22 mouse cellular contexts compared by ENCODE assay signal in genomic region chr7:3360678-3361077, GRCm38 (mm10). TPM values are rescaled to one million over a fixed set of nuclear protein-coding genes. Genes with fewer than 3 reads are reported as not detected.
DNase-seq lines count a peak whose midpoint lies in the region; ATAC-seq and TF ChIP-seq lines count a peak whose summit lies in the region.
"Had no signal": no experiment of that assay in that cellular context is flagged by ENCODE, and none has a peak within 500 bp of the region (broad histone marks: within the 10 kb centered on the region; RNA-seq: fewer than 3 reads in every experiment).

No protein-coding gene starts in this region.

- TF ChIP-seq POLR2A in ES-Bruce4 (IDR thresholded peaks at IDR 0.05; ENCODE audit: insufficient read depth, low read length) (no peak), MEL (IDR thresholded peaks at IDR 0.05; ENCODE audit: control insufficient read depth in 1 of 2, insufficient read depth in 1 of 2, low read depth in 1 of 2, low read length in 2 of 2, poor library complexity in 1 of 2) (no peak)

- H3K27ac ChIP-seq in ES-Bruce4 (ENCODE audit: insufficient read depth, low read length) (peak overlapping the region; percentile 66), MEL (ENCODE audit: control insufficient read depth, low read depth, low read length) (no peak overlapping the region)
- no peak overlapping the region for H3K27ac ChIP-seq in limb, embryonic 10.5 days
- H3K27ac ChIP-seq in hindbrain, postnatal 0 days: no peak overlapping the region
- no peak overlapping the region for H3K27ac ChIP-seq in hindbrain, embryonic 11.5 days (ENCODE audit: low read depth, low read length)
- H3K27ac ChIP-seq: embryonic facial prominence, embryonic 10.5 days; embryonic facial prominence, embryonic 12.5 days; forebrain, embryonic 13.5 days had no signal

- DNase-seq in ES-CJ7 (ENCODE audit: low read depth, low spot score) (peak; percentile 55), MEL (ENCODE audit: low read depth, low spot score) (no peak), ZHBTc4 (ENCODE audit: low read depth, low spot score) (peak; percentile 59)
- DNase-seq in kidney, adult 11 months: no peak
- no peak for DNase-seq in limb, embryonic 10.5 days (ENCODE audit: low spot score)
- DNase-seq in hindbrain, postnatal 0 days (ENCODE audit: low spot score): no peak
- DNase-seq in hindbrain, embryonic 11.5 days (ENCODE audit: low spot score): no peak
- DNase-seq: adrenal gland, adult 2 months; adrenal gland, postnatal 10 days; adrenal gland, postnatal 25 days; cerebellum, adult 11-12 months; cerebellum, adult 2 months; cerebellum, adult 9-10 months; cerebellum, postnatal 10 days; cerebellum, postnatal 25 days; forebrain, postnatal 0 days had no signal

- H3K9me3 ChIP-seq in ES-Bruce4 (replicated peaks; ENCODE audit: control insufficient read depth, insufficient read depth, low read length, poor library complexity, severe bottlenecking): no peaks in the 10 kb centered on the region
- H3K9me3 ChIP-seq in MEL (replicated peaks; ENCODE audit: insufficient read depth, low read length): no peaks in the 10 kb centered on the region
- H3K9me3 ChIP-seq in limb, embryonic 10.5 days (replicated peaks): no peaks in the 10 kb centered on the region
- H3K9me3 ChIP-seq in hindbrain, postnatal 0 days (ENCODE audit: low read length): no peaks in the 10 kb centered on the region
- H3K9me3 ChIP-seq in hindbrain, embryonic 11.5 days (ENCODE audit: control insufficient read depth, low read length): no peaks in the 10 kb centered on the region
- H3K9me3 ChIP-seq: embryonic facial prominence, embryonic 10.5 days; embryonic facial prominence, embryonic 12.5 days; forebrain, embryonic 13.5 days; forebrain, embryonic 15.5 days; G1E had no signal

- H3K27me3 ChIP-seq in ES-Bruce4 (ENCODE audit: control insufficient read depth, insufficient read depth, low read length, poor library complexity, severe bottlenecking) (no peaks in the 10 kb centered on the region), MEL (ENCODE audit: control insufficient read depth in 1 of 2, insufficient read depth in 2 of 2, low read length in 2 of 2) (no peaks in the 10 kb centered on the region)
- peaks cover 10% of the 10 kb centered on the region for H3K27me3 ChIP-seq in limb, embryonic 10.5 days (ENCODE audit: low read depth, poor library complexity, severe bottlenecking)
- no peaks in the 10 kb centered on the region for H3K27me3 ChIP-seq in hindbrain, postnatal 0 days (ENCODE audit: insufficient read depth, low read length)
- H3K27me3 ChIP-seq in hindbrain, embryonic 11.5 days (ENCODE audit: control insufficient read depth, insufficient read depth, low read length): no peaks in the 10 kb centered on the region; the same call in 1 of the 2 replicates
- H3K27me3 ChIP-seq: forebrain, embryonic 13.5 days; forebrain, embryonic 15.5 days had no signal

- no peaks in the 10 kb centered on the region for H3K36me3 ChIP-seq in ES-Bruce4 (ENCODE audit: control insufficient read depth, insufficient read depth, low read length, poor library complexity, severe bottlenecking)
- no peaks in the 10 kb centered on the region for H3K36me3 ChIP-seq in MEL (ENCODE audit: control insufficient read depth in 1 of 2, insufficient read depth in 2 of 2, low read length in 2 of 2)
- H3K36me3 ChIP-seq in limb, embryonic 10.5 days: peaks cover 66% of the 10 kb centered on the region
- H3K36me3 ChIP-seq in hindbrain, postnatal 0 days (ENCODE audit: insufficient read depth, low read length): peaks cover 9% of the 10 kb centered on the region
- 0 out of 2 replicates have a peak, but pooled peaks cover 4% of the 10 kb centered on the region for H3K36me3 ChIP-seq in hindbrain, embryonic 11.5 days (ENCODE audit: control insufficient read depth, insufficient read depth, low read length)
- H3K36me3 ChIP-seq: G1E had no signal

- H3K9ac ChIP-seq in ES-Bruce4 (ENCODE audit: low read depth, poor library complexity, severe bottlenecking) (no peak overlapping the region), MEL (ENCODE audit: control insufficient read depth, low read depth, low read length, poor library complexity, severe bottlenecking) (no peak overlapping the region)
- H3K9ac ChIP-seq in hindbrain, postnatal 0 days (replicated peaks; ENCODE audit: low read length): no peak overlapping the region
- H3K9ac ChIP-seq in hindbrain, embryonic 11.5 days (ENCODE audit: low read depth, low read length): no peak overlapping the region
- H3K9ac ChIP-seq: embryonic facial prominence, embryonic 12.5 days; forebrain, embryonic 13.5 days; forebrain, embryonic 15.5 days; forebrain, postnatal 0 days had no signal

- H3K4me1 ChIP-seq in ES-Bruce4 (ENCODE audit: control insufficient read depth, insufficient read depth, low read length) (peaks cover 5% of the 10 kb centered on the region), MEL (ENCODE audit: control insufficient read depth in 1 of 2, insufficient read depth in 2 of 2, low read length in 2 of 2) (no peaks in the 10 kb centered on the region)
- no peaks in the 10 kb centered on the region for H3K4me1 ChIP-seq in limb, embryonic 10.5 days
- no peaks in the 10 kb centered on the region for H3K4me1 ChIP-seq in hindbrain, postnatal 0 days (ENCODE audit: insufficient read depth, low read length)
- H3K4me1 ChIP-seq in hindbrain, embryonic 11.5 days (replicated peaks; ENCODE audit: control insufficient read depth, insufficient read depth, low read length): 0 out of 2 replicates have a peak, but pooled peaks cover under 1% of the 10 kb centered on the region
- H3K4me1 ChIP-seq: embryonic facial prominence, embryonic 10.5 days; embryonic facial prominence, embryonic 12.5 days; forebrain, embryonic 13.5 days; forebrain, embryonic 15.5 days had no signal

- no peak overlapping the region for H3K4me2 ChIP-seq in hindbrain, postnatal 0 days (ENCODE audit: low read depth, low read length)
- H3K4me2 ChIP-seq in hindbrain, embryonic 11.5 days (replicated peaks; ENCODE audit: low read depth, low read length): no peak overlapping the region
- H3K4me2 ChIP-seq: embryonic facial prominence, embryonic 12.5 days; forebrain, embryonic 13.5 days; forebrain, embryonic 15.5 days had no signal

- no peak overlapping the region for H3K4me3 ChIP-seq in ES-Bruce4 (ENCODE audit: low read depth, low read length)
- H3K4me3 ChIP-seq in MEL (ENCODE audit: control insufficient read depth in 1 of 2, insufficient read depth in 1 of 2, low read depth in 2 of 2, low read length in 2 of 2): no peak overlapping the region
- no peak overlapping the region for H3K4me3 ChIP-seq in limb, embryonic 10.5 days
- no peak overlapping the region for H3K4me3 ChIP-seq in hindbrain, postnatal 0 days (ENCODE audit: low read length)
- no peak overlapping the region for H3K4me3 ChIP-seq in hindbrain, embryonic 11.5 days (ENCODE audit: low read depth, low read length)
- H3K4me3 ChIP-seq: embryonic facial prominence, embryonic 10.5 days; embryonic facial prominence, embryonic 12.5 days; forebrain, embryonic 13.5 days; forebrain, embryonic 15.5 days had no signal

- no peak for TF ChIP-seq EP300 in ES-Bruce4 (IDR thresholded peaks at IDR 0.05; ENCODE audit: insufficient read depth, low read depth, low read length)
- TF ChIP-seq EP300 in MEL (IDR thresholded peaks at IDR 0.05; ENCODE audit: low read depth in 1 of 2, low read length in 2 of 2): no peak

- TF ChIP-seq CTCF in ES-Bruce4 (IDR thresholded peaks at IDR 0.05; ENCODE audit: low read depth, low read length) (no peak), MEL (IDR thresholded peaks at IDR 0.05 in 2 of 3, conservative IDR thresholded peaks at IDR 0.05 in 1 of 3; ENCODE audit: control insufficient read depth in 1 of 3, insufficient read depth in 1 of 3, low read depth in 2 of 3, low read length in 3 of 3, poor library complexity in 1 of 3, severe bottlenecking in 1 of 3) (no peak)
- TF ChIP-seq CTCF in hindbrain, postnatal 0 days (IDR thresholded peaks at IDR 0.05; ENCODE audit: low read depth): no peak

- ATAC-seq in hindbrain, postnatal 0 days: no peak
- ATAC-seq in hindbrain, embryonic 11.5 days (ENCODE audit: low FRiP score): no peak
- ATAC-seq: forebrain, embryonic 13.5 days; forebrain, embryonic 15.5 days had no signal

- WGBS in limb, embryonic 10.5 days: 89% methylated on average over 1 of the region's 1 CpGs
- WGBS in hindbrain, postnatal 0 days: 96% methylated on average over 1 of the region's 1 CpGs
- WGBS in hindbrain, embryonic 11.5 days: 100% methylated on average over 1 of the region's 1 CpGs

- no peak for TF ChIP-seq RAD21 in MEL (IDR thresholded peaks at IDR 0.05; ENCODE audit: low read depth, low read length)

- H3K79me2 ChIP-seq in MEL (ENCODE audit: control insufficient read depth, insufficient read depth, low read length, poor library complexity): no peaks in the 10 kb centered on the region

TF ChIP-seq in MEL, 35 proteins besides CTCF, POLR2A, EP300 and RAD21:
- TF ChIP-seq ZC3H11A (IDR thresholded peaks at IDR 0.05; ENCODE audit: low read depth, low read length) (no peak), ELF1 (IDR thresholded peaks at IDR 0.05; ENCODE audit: low read depth, low read length) (no peak), BHLHE40 (IDR thresholded peaks at IDR 0.05; ENCODE audit: borderline replicate concordance, low read depth, low read length) (no peak), POLR2AphosphoS2 (IDR thresholded peaks at IDR 0.05; ENCODE audit: low read length) (0 out of 2 replicates have a peak, but pooled peaks have one; percentile 31)

RNA-seq across cellular contexts. Expression of gene Cacng7, which starts 27.9 kb away (rescaled TPM):
- 57.6 and 60.5 TPM in 2 replicates for polyA plus RNA-seq in ES-Bruce4 (2011; ENCODE audit: insufficient read depth, insufficient read length, low read depth, missing spikeins)
- total RNA-seq in MEL (2012; rRNA removed): 0.04 TPM in 1 of 2 replicates, not detected in the other
- polyA plus RNA-seq in MEL (2012; ENCODE audit: insufficient read depth in 1 of 2, insufficient read length in 2 of 2, low read depth in 1 of 2, low replicate concordance in 2 of 2, missing spikeins in 1 of 2): under 1 TPM in 1 of 2 experiments, not detected in 1; 0.11 TPM
- polyA plus RNA-seq in limb, embryonic 10.5 days (2016; fragmentation: Nextera tagmentation; extraction: Ambion mirVana): 0.67 and 2.4 TPM in 2 replicates
- 115 and 116 TPM in 2 replicates for total RNA-seq in hindbrain, postnatal 0 days (2014; rRNA removed)
- 4.0 and 4.6 TPM in 2 replicates for polyA plus RNA-seq in hindbrain, postnatal 0 days (2015; fragmentation: Nextera tagmentation; extraction: Ambion mirVana)
- 3.9 and 4.6 TPM in 2 replicates for polyA plus RNA-seq in hindbrain, embryonic 11.5 days (2014; fragmentation: Nextera tagmentation; extraction: Ambion mirVana)
- polyA plus RNA-seq: G1E had no signal

RNA-seq across cellular contexts. Expression of gene Cacng8, which starts 29.8 kb away (rescaled TPM):
- polyA plus RNA-seq in ES-Bruce4 (2011; ENCODE audit: insufficient read depth, insufficient read length, low read depth, missing spikeins): 5.2 and 7.6 TPM in 2 replicates
- total RNA-seq in MEL (2012; rRNA removed): 4.6 and 5.6 TPM in 2 replicates
- polyA plus RNA-seq in MEL (2012; ENCODE audit: insufficient read depth in 1 of 2, insufficient read length in 2 of 2, low read depth in 1 of 2, low replicate concordance in 2 of 2, missing spikeins in 1 of 2): 1 to 10 TPM in 1 of 2 experiments, not detected in 1; 9.2 TPM
- polyA plus RNA-seq in limb, embryonic 10.5 days (2016; fragmentation: Nextera tagmentation; extraction: Ambion mirVana): 3.3 and 8.3 TPM in 2 replicates
- 36.5 and 49.0 TPM in 2 replicates for total RNA-seq in hindbrain, postnatal 0 days (2014; rRNA removed)
- 15.0 and 16.1 TPM in 2 replicates for polyA plus RNA-seq in hindbrain, postnatal 0 days (2015; fragmentation: Nextera tagmentation; extraction: Ambion mirVana)
- polyA plus RNA-seq in hindbrain, embryonic 11.5 days (2014; fragmentation: Nextera tagmentation; extraction: Ambion mirVana): 5.1 and 7.0 TPM in 2 replicates
- total RNA-seq: G1E had no signal
- polyA plus RNA-seq: G1E had no signal

Comparison
In these comparisons a context has a peak if more than half of its experiments do, and no peak if none do; other contexts are left out.
1. DNase-seq: peak in ES-CJ7 (single experiment) and ZHBTc4 (single experiment); none in MEL (single experiment), kidney, adult 11 months (single experiment), limb, embryonic 10.5 days (single experiment), hindbrain, postnatal 0 days (single experiment) and hindbrain, embryonic 11.5 days (single experiment).
2. RNA of gene Cacng7, which starts 27.9 kb away (polyA plus RNA-seq): 57.6 to 60.5 TPM in ES-Bruce4; 3.9 to 4.6 TPM in hindbrain, embryonic 11.5 days, 4.0 to 4.6 TPM in hindbrain, postnatal 0 days, 0.67 to 2.4 TPM in limb, embryonic 10.5 days and 0.11 TPM in MEL; every median in the first group is over 10 times any median in the second.